Mouse (Mus musculus): ENCODE measurements around the gene Ptn.

GRCm38 (mm10) chr6:36777567-36778337 is 32.3 kb downstream of the Ptn start:
- TF ChIP-seq CTCF (conservative IDR thresholded peaks at IDR 0.05; ENCODE audit: low read length) = no peak
- TF ChIP-seq NANOG (IDR thresholded peaks at IDR 0.05; ENCODE audit: borderline replicate concordance, low read length) = no peak
- no peak for TF ChIP-seq POU5F1 (IDR thresholded peaks at IDR 0.05; ENCODE audit: borderline replicate concordance, low read length)

All from E14TG2a.4 (cell line).